Mouse (Mus musculus) adrenal gland, adult 8-10 months (tissue): ENCODE measurements around the gene Pidd1. TPM values are rescaled to one million over a fixed set of nuclear protein-coding genes. Genes with fewer than 3 reads are reported as not detected.
"Not testable (repeated sequence)": the region's sequence is repeated elsewhere in the genome, so short reads cannot be mapped to it uniquely, and the experiment has no call there.

ENCODE experiments used
- DNase-seq: peaks from one replicate; pipeline ENCODE4 v3.0.0; 2022
- total RNA-seq, 4 experiments: library from RNA; stranded (reverse); gene quantifications; 2 replicates each; pipeline ENCODE4 v1.2.4; 2022

The Pidd1 gene
- total RNA-seq, 4 experiments from 2014 or later, result 1.0 to 2.3 (median 1.4) TPM

DNA sequence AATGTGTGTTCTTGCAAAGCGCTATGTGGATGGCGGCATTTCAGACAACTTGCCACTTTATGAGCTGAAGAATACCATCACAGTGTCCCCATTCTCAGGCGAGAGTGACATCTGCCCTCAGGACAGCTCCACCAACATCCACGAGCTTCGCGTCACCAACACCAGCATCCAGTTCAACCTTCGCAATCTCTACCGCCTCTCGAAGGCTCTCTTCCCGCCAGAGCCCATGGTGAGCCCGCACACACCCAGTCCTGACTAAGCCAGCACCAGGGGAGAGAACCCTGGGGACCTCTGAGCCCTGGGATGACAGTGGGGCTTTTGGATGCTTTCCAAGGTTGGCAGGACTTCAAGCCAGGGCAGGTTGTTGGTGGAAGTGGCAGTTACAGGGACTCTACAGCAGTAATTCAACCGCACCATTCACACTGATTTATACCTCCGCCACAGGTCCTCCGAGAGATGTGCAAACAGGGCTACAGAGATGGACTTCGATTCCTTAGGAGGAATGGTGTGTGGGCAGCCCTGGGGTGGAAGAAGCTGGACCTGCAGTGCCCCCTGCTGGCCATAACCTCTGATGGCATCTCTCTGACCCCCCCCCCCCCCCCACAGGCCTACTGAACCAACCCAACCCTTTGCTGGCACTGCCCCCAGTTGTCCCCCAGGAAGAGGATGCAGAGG lies 14.3 kb upstream of the Pidd1 start:
- no peak for DNase-seq

DNA sequence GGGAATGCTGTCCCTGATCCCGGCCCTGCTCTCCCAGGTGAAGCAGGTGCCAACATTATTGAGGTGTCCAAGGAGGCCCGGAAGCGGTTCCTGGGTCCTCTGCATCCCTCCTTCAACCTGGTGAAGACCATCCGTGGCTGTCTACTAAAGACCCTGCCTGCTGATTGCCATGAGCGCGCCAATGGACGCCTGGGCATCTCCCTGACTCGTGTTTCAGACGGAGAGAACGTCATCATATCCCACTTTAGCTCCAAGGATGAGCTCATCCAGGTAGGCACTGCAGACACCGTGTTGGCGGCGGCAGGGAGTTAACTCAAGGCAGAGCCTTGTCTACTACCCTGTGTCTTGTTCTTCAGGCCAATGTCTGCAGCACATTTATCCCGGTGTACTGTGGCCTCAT lies 13.4 kb upstream of the Pidd1 start:
- DNase-seq, result no peak

DNA sequence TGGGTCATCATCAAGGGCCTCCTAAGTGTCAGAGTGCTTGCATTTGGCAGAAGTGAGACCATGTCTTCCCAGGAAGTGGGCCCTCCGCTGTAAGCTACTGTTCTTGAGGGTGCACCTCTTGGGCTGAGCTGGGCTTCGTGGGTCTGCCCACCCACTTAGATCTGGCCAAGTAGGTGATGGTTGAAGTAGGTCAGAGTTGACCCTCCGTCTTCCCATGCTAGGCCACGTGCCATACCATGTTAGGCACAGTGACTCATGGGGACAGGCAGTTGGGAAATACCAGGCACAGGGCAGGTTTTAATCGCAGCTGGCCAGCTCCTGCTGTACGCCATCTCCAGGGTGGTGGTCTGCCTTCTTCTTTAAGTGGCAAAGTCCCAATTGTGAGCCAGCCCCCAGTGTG lies 12.9 kb upstream of the Pidd1 start:
- DNase-seq, result peak; percentile 45

- peak; percentile 79 for DNase-seq
Observed at GRCm38 (mm10) chr7:141455610-141456314, 11.9 kb upstream of the Pidd1 start.

DNA sequence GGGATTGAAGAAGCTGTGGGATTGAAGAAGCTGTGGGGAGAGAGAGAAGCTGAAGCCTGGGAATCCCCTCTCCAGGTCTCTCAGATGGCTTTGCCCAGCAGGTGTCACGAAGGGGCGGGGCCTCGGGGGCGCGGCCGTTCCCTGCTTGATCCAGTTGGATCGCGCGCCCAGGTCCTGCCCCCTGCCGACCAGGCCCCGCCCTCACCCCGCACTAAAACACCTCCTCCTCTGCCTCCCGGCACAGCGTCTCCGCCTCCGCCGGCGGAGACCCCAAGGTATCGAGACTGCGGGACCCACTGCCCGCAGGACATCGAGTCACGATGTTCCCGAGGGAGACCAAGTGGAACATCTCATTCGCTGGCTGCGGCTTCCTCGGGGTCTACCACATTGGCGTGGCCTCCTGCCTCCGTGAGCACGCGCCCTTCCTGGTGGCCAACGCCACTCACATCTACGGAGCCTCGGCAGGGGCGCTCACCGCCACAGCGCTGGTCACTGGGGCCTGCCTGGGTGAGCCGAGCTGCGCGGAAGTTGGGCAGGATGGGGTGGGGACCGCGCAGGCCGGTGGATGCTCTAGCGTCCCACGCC lies 11.2 kb upstream of the Pidd1 start, which contains the start of gene Pnpla2:
Pnpla2 (plus strand) TSS at position 232 of the 585 bp plus-strand sequence.
- peak; percentile 92 for DNase-seq

- DNase-seq, result no peak
Observed at GRCm38 (mm10) chr7:141453636-141454035, 9.8 kb upstream of the Pidd1 start.

- DNase-seq, result peak; percentile 46
Observed at GRCm38 (mm10) chr7:141451928-141452327, 8.1 kb upstream of the Pidd1 start.

GRCm38 (mm10) chr7:141447110-141447991 lies 3.5 kb upstream of the Pidd1 start, which contains the start of gene Rplp2:
TSS of gene Rplp2 (plus strand) at chr7:141447370.
- DNase-seq, result peak; percentile 93

- not testable (repeated sequence) for DNase-seq
Observed at GRCm38 (mm10) chr7:141446374-141446773, 2.5 kb upstream of the Pidd1 start.

DNA sequence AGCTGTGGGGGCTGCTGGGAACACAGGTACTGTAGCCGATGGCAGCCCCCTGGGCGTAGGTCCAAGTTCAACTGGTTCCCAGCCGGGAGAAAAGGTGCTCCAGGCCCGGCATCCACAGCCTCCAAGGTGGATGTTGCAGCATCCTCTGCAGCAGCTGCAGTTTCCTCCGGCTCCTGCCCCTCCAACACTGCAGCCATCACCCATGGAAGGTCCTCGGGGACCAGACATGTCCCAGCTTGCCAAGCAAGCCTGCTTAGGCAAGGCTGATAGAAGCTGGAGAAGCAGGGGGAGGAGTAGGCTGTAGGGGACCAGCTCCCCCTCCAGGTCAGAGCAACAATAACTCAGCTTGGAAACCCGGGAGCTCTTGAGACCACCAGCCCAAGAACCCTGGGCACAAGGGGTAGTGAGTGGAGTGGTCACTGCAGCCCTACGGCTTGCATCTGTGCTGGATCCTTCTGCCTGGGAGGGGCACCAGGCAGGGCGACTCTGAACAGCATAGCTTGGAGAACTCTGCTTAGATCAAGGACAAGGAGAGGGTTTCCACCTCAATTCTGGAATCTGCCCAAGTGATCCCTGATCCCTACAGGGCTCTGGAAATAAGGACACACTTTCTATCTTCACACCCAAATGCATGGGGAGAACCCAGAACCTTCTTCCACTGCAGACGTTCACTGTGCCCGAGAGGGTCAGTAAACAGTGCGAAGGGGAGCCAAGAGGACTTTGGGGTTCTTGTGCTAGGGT lies 574 bp downstream of the Pidd1 start:
- DNase-seq, result no peak

DNA sequence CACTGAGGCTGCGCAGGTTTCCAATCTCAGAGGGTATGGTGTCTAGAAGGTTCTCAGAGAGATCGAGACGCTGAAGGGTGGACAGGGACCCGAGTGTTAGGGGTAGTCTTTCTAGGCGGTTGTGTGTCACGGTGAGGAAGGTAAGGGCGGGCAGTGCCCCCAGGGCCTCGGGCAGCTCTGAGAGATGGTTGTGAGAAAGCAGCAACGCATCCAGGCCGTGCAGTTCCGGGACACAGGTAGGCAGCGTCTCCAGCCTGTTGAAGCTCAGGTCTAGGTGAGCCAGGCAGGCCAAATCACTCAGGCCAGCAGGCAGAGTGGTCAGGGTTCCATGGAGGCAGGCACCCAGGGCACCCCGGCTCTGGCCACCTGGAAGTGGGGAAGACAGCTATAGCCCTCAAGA lies 1.6 kb downstream of the Pidd1 start:
- DNase-seq, result no peak

- no peak for DNase-seq
Observed at GRCm38 (mm10) chr7:141441460-141441859, 2.4 kb downstream of the Pidd1 start.

DNA sequence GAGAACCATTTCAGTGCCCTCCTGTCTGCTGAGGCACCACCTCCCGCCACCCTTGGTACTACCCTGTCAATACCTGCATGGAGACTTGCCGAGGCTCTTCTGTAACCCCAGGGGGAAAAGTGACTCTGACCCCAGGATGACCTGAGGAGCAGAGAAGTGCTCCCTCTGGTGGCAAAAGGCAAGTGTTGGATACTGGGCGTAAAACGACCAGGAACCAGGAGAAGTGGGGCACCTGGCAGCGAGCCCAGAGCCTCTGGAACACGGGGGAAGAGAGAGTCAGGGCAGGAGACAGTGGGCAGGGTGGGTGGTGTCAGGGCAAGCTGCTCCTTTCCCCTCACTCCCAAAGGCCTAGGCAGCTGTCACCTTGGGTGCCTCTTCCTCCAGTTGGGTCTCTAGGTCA lies 3.2 kb downstream of the Pidd1 start:
- DNase-seq, result peak; percentile 47

- DNase-seq, result no peak
Observed at GRCm38 (mm10) chr7:141439811-141440210, 4.0 kb downstream of the Pidd1 start.

DNA sequence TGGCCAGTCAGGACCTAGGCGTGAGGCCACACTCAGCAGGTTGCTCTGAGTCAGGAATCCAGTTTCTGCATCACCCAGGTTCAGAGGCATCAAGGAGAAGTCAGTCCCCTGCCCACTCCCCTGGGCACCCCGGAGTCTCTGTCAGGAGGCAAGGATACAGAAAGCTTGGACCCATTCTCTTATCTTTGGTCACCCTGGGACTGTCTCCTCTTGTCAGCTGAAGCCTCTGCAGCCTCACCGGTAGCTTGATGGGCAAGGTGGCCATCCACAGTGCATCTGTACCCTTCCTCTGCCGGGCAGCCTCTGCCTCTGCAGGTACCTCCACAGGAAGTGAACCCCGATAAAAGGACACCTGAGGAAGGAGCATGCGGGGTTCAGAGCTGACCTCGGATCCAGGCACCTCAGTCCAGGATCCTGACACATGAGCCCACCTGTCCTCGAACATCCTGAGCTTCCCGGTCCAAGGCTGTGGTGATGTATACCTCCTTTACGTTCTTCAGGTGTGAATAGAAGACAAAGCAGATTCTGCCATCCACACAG lies 4.6 kb downstream of the Pidd1 start:
- DNase-seq, result no peak

DNA sequence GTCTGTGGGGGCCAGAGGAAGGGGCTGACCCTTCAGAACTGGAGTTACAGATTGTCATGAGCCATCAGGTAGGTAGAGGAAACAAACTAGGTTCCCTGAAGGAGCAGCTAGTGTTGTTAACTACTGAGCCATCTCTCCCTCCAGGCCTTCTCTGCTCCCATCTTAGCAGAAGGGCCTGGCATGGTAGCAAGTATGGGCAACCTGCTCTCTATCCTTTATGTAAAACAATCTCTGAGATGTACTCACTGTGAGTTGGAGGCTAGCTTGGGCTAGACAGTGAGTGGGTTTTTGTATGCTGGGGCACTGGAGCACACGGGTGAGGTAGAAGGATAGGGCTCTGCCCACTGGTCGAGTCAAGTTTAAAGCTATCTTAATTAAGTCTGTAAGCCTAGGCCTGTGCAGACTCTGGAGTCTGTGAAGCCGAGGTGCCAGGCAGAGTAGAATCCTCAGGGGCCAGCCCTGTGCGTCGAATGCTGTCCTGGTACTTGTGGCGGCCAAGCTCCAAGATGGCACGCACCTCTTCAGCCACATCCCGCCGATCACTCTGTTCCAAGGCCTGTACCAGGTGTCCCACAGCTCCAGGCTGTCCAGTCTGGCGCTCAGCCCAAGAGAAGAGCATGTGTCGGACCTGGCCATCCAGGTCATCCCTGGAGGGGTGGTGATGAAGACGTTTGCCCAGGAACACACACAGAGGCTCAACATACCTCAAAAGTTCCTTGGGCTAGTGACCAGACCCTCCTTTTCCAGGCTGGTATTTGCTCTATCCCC lies 5.4 kb downstream of the Pidd1 start:
- no peak for DNase-seq

DNA sequence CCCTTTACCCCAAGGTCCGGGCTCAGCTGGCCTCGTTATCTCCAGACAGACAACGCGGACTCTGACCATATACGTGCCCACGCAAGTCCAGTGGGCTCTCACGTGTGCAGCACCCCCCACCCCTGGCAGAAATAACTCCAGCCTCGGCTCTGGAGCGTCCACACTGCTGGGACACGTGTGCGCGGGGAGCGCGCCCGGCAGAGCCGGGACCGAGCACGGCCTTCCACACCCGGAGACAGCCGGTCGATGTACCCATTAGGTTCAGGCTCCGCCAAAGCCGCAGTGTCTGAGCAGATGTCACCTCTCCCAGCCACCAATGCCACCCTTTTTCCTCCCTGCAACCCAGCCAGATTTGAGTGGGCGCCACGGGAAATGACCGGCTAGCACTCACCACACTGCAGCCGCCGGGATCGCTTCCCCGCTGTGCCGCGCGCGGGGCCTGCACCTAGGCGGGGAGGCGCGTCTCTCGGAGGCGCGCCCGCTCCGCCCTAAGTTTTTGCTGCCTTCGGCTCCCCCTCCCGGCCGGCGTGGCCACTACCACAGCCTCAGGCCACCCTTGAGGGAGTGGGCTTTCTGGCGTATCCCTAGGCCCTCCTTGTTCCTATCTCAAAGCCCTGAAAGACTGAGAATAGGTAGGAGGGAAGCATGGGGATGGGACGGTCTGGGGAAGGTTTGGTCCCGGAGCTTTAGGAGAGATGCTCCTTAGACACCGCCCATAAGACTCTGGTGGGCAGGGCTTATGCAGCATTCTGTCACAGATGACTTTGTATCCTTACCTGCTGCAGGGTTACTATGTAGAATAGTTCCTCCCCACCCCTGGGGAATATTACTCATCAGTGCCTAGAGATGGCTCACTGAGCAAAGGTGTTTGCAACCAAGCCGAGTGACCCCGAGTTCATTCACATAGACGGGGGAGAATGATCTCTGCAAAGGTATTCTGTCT lies 6.4 kb downstream of the Pidd1 start, which contains the start of gene Slc25a22:
Slc25a22 (minus strand) TSS at position 715 of the 943 bp plus-strand sequence.
- DNase-seq, result peak; percentile 71

DNA sequence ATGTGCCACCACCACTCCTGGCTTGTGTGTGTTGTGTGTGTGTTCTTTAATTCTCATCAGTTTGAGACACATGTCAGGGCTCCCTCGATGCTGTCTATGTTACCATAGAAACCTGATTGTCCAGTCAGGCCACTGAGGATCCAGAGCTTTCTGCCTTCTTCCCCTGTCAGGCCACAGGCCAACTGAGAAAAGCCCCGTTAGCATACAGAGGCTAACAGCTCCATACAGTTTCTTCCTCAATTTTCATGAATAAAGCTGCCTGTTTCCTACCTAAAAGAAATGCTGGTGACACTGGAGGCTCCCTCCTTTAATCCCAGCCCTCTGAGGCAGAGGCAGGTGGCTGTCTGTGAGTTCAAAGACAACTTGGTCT lies 7.3 kb downstream of the Pidd1 start:
- DNase-seq, result no peak

DNA sequence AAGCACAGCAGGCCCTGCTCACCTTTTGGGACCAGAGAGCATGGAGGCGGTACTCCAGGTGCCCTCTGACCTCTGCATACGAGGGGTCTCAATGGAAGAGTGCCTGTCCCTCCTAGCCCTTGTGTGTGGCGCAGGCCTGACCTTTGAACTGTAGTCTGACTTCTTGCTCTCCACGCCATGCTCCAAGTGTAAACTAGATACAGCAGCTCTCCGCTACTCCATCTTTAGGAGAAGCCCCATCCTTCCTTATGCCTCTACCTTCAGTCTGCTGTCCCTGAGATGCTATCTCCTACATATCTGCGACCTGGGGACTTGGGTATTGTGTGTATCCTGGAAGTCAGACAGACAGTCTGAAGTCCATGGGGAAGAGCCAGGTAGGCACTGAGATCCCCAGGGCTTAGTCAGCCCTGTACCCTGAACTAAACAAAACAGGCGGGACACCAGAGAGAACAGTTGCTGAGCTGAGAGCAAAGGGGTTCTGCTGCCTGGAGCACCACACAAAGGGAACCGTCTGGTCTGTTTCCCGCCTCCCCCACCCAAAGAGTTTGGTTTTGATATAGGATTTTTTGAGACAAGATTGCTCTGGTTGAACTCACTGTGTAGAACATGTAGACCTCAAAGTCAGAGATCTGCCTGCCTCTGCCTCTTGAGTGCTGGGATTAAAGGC lies 7.8 kb downstream of the Pidd1 start:
- DNase-seq, result no peak
